Mouse (Mus musculus) cerebellum, adult 2 months (tissue): ENCODE results near the gene Rabif. TPM values are rescaled to one million over a fixed set of nuclear protein-coding genes. Genes with fewer than 3 reads are reported as not detected.

Experiments used
- DNase-seq, 2 experiments: peaks; one replicate each; pipeline ENCODE4 v3.0.0; 2021
- H3K27ac ChIP-seq: fragments of 200-500 bp; 2 replicates; pipeline ENCODE4 v1.5.1; 2012; ENCODE audit warnings: low read length, control low read depth, inconsistent platforms; ENCODE audit not compliant: insufficient read depth
- H3K27me3 ChIP-seq: fragments of 200-500 bp; 2 replicates; pipeline ENCODE4 v1.6.1; 2012; ENCODE audit warnings: inconsistent platforms, mild to moderate bottlenecking, low read length, moderate library complexity; ENCODE audit not compliant: control insufficient read depth, insufficient read depth
- H3K4me1 ChIP-seq: fragments of 200-500 bp; 2 replicates; pipeline ENCODE4 v1.6.1; 2011; ENCODE audit warnings: low read length; ENCODE audit not compliant: control insufficient read depth, insufficient read depth
- H3K4me3 ChIP-seq: fragments of 200-500 bp; replicated peaks from 2 replicates; pipeline ENCODE3; 2011; ENCODE audit warnings: mild to moderate bottlenecking, low read depth, low read length, control low read depth; ENCODE audit not compliant: insufficient read depth
- CTCF ChIP-seq: fragments of 200-500 bp; IDR thresholded peaks from 2 replicates; pipeline ENCODE4 v1.5.1; 2011; ENCODE audit warnings: low read depth, mild to moderate bottlenecking, control low read depth, low read length, moderate library complexity, borderline replicate concordance; ENCODE audit not compliant: insufficient read depth
- POLR2A ChIP-seq: fragments of 200-500 bp; IDR thresholded peaks from 2 replicates; pipeline ENCODE4 v1.6.1; 2011; ENCODE audit warnings: low read length, control low read depth, borderline replicate concordance; ENCODE audit not compliant: insufficient read depth
- WGBS: fragments of 180-500 bp; shearing (Covaris S2); methylation state at CpG from one replicate; pipeline ENCODE4 v1.1.7; 2018; 5-methylcytosine and 5-hydroxymethylcytosine counted together
- polyA plus RNA-seq: library from polyadenylated mRNA; depleted of rRNA; stranded (reverse); fragments of >200 nt; gene quantifications from 2 replicates; pipeline ENCODE4 v1.2.3, GENCODE M21; 2012

Gene Rabif
- polyA plus RNA-seq, 1 experiment: 33.9 TPM

DNA sequence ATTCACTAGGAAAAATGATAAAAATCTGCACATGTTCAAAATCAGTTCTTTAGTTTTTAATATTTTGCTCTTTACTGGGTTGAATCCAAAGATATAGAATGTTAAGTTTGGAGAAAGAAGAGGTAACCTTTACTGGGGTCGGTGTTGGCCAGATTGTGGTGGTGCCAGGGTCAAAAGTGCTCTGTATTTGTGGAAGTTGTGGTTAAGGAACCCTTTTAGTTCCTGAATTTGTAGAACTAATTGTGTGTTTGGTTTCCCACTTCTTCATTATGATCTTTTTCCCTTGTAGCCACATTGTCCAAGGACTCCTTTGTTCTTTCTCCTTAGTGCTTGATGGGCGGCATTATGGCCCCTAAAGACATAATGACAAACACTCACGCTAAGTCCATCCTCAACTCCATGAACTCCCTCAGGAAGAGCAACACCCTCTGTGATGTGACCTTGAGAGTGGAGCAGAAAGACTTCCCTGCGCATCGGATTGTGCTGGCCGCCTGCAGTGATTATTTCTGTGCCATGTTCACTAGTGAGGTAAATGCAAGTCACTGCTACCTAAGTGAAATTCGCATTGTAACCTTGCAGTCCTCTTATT is 36.2 kb upstream of the Rabif start:
- Histone ChIP-seq H3K4me1 (no peaks in the 10 kb centered on the region; the same call in 1 of the 2 replicates), H3K27me3 (no peaks in the 10 kb centered on the region), H3K4me3 (no peak overlapping the region), H3K27ac (no peak overlapping the region)
- no peak for DNase-seq
- TF ChIP-seq POLR2A: no peak
- no peak for TF ChIP-seq CTCF
- 91% methylated on average over 7 of the region's 7 CpGs for WGBS

DNA sequence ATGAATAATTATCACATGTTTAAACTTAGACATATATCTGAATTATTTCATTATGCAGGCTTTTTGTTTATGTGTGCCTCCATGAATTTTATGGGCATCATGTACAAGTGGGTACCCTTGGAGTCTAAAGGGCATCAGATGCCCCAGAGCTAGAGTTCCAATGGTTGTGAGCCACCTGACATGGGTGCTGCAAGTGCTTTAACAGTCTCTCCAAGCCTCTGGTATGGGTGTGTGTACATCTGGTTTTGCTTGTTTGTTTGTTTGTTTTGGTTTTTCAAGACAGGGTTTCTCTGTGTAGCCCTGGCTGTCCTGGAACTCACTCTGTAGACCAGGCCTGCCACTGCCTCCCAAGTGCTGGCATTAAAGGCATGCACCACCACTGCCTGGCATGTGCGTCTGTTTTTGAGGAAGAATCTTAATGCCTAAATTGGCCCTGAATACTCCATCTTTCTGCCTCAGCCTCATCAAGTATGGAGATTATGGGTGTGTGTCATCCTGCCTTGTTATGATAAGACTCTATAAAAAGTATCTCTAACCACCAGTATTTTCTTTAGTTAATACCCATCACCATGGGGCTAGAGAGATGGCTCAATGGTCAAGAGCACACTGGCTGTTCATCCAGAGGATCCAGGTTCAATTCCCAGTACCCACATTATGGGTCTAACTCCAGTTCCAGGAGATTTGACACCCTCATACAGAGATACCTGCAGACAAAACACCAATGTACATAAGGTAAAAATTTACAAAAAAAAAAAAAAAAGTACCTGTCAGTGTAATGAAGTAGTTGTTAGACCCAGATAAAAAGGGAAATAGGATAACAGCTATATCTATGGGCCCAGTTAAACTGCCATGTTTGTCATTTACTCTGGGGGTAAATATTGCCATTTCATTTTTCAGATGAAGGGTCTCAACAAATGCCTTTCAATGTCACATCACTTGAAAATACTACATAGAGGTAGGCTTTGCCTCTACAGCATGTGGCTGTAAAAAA is 33.9 kb upstream of the Rabif start:
- Histone ChIP-seq H3K4me3 (no peak overlapping the region), H3K4me1 (no peaks in the 10 kb centered on the region)
- WGBS: 91% methylated on average over 1 of the region's 1 CpGs

DNA sequence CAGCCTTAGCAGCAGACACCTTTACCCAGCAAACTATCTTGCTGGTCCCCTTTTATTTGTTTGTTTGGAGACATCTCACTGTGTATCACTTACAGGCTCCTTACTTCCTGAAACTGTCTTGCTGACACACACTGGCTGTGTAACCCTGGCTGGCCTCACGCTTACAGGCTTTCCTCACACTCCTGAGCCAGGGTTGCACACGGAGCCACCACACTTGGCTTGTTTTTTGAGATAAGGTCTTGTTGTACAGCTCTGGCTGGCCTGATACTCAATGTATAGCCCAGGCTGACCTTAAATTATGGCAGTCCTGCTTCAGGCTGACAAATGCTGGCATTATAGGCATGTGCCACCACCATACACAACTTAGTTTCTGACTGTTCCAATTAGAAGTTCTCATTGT is 9.8 kb upstream of the Rabif start:
- 96% methylated on average over 2 of the region's 2 CpGs for WGBS
- Histone ChIP-seq H3K27ac (no peak overlapping the region), H3K4me1 (no peaks in the 10 kb centered on the region), H3K4me3 (no peak overlapping the region), H3K27me3 (no peaks in the 10 kb centered on the region)
- no peak for TF ChIP-seq CTCF
- no peak for TF ChIP-seq POLR2A
- no peak for DNase-seq

More for the DNA sequence above, 33.9 kb upstream of the Rabif start:
- TF ChIP-seq CTCF: no peak
- no peak for TF ChIP-seq POLR2A
- Histone ChIP-seq H3K27ac (no peak overlapping the region), H3K27me3 (no peaks in the 10 kb centered on the region)
- no peak for DNase-seq

DNA sequence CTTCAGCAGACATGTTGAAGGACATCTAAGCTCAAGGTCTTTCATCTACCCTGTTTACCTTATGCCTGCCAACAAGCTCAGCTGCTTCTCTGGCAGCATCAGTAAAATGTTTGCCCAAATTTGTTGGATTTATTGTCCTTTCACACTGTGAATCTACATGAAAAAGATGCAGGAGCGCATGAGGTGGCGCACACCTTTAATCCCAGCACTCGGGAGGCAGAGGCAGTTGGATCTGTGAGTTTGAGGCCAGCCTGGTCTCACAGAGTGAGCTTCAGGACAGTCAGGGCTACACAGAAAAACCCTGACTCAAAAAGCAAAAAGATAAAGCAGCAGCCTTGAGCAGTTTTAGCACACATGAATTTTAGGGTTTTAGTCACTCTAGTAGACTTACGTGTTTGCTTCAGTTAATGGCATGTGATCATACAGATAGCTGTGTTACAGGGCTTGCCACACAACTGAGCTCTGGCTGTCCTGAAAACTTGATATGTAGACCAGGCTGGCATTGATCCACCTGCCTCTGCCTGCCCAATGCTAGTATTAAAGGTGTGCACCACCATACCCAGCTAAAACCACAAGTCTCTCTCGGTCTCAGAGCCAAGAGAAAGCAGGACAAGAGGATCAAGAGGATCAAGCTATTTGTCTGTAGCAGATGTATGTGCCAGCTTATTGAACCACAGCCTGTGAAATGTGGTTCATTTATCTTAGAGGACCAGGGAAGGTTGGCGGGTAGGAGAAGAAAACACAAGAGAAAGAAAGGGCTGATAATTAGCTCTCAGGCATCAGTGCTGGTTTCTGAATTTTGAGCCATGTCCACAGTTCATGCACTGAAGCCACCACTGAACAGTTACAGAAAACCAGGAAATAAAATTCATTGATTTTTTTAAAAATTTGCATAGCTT is 3.3 kb upstream of the Rabif start:
- H3K27ac ChIP-seq: no peak overlapping the region
- 83% methylated on average over 6 of the region's 6 CpGs for WGBS
- no peak for TF ChIP-seq POLR2A
- no peak for TF ChIP-seq CTCF

DNA sequence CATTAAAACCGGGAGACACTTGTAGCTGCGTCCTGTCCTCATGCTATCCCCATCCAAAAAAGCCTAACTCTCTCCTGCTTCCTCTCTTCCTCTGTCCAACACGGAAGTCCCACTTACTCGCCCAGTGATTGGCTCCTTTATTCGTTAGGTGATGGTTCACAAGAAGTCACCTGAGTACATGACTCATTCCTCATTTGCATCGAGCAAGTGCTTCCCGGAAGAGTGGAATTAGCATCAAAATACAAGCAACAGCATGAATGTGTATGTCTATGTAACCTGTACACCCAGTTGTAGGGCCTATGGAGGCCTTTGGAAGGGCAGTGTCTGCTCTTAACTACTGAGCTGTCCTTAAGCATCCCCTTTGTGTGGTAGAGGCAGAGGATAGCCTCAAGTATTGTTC is 2.2 kb upstream of the Rabif start:
- TF ChIP-seq POLR2A: no peak
- TF ChIP-seq CTCF: no peak
- H3K27me3 ChIP-seq: no peaks in the 10 kb centered on the region
- no peak overlapping the region for H3K27ac ChIP-seq
- H3K4me3 ChIP-seq: no peak overlapping the region
- no peak for DNase-seq
- 75% methylated on average over 7 of the region's 7 CpGs for WGBS
- 0 out of 2 replicates have a peak, but pooled peaks cover 3% of the 10 kb centered on the region for H3K4me1 ChIP-seq

More for the DNA sequence above, 3.3 kb upstream of the Rabif start:
- no peak for DNase-seq
- Histone ChIP-seq H3K27me3 (no peaks in the 10 kb centered on the region), H3K4me3 (no peak overlapping the region), H3K4me1 (0 out of 2 replicates have a peak, but pooled peaks cover 3% of the 10 kb centered on the region)

DNA sequence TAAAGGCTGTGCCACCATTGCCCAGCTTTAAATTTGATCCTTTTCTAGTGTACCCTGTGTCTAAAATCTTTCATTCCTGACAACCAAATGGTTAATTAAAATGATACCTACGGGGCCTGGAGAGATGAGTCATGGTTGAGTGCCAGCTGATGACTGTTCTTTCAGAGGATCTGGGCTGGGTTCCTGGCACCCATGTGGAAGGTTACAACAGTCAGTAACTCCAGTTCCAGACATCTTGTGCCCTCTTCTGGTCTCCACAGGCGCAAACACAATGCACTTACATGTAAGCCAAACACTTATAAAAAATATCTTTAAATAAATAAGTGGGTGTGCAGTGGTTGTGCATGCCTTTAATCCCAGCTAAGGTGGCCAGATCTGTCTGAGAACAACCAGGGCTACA is 952 bp upstream of the Rabif start:
- H3K4me1 ChIP-seq: 0 out of 2 replicates have a peak, but pooled peaks cover 3% of the 10 kb centered on the region
- peak in 1 of 2 experiments; percentile 15 for DNase-seq
- H3K27ac ChIP-seq: no peak overlapping the region
- TF ChIP-seq CTCF: no peak
- TF ChIP-seq POLR2A: no peak
- 46% methylated on average over 2 of the region's 2 CpGs for WGBS
- H3K4me3 ChIP-seq: no peak overlapping the region
- H3K27me3 ChIP-seq: no peaks in the 10 kb centered on the region

DNA sequence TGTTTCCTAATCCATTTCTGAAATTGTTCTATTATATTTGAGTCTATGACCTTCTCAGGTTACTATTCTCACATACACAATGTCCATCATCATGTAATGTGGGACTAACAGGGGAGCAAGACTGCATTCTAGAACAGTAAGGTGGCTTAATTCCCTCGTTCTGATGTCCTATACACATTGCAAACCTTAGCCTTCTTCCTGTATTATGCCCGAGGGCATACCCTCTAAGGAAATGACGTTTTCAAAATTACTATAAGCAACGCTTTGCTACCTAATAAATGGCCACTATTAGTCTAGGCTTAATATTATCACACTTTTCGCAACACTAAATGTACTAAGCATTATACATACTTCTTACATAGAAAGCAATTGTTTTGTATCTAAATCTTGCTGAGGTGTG is 492 bp upstream of the Rabif start:
- Histone ChIP-seq H3K27me3 (no peaks in the 10 kb centered on the region), H3K27ac (no peak overlapping the region), H3K4me3 (peak overlapping the region; percentile 51), H3K4me1 (0 out of 2 replicates have a peak, but pooled peaks cover 3% of the 10 kb centered on the region)
- TF ChIP-seq POLR2A (no peak), CTCF (no peak)
- DNase-seq: no peak
- WGBS: 16% methylated on average over 5 of the region's 5 CpGs
